Mouse (Mus musculus) G1E (cell line): ENCODE measurements around the gene Aldh3b3. TPM values are rescaled to one million over a fixed set of nuclear protein-coding genes. Genes with fewer than 3 reads are reported as not detected.

ENCODE experiments used
- ATAC-seq: 2 replicates; pipeline ENCODE4 v1.8.0; 2016; ENCODE audit warnings: mild to moderate bottlenecking; ENCODE audit not compliant: insufficient number of reproducible peaks, poor library complexity, low FRiP score, severe bottlenecking; ENCODE audit errors: extremely low read depth
- DNase-seq: peaks from one replicate; pipeline ENCODE4 v3.0.0; 2012; ENCODE audit warnings: low spot score
- H3K27me3 ChIP-seq: 2 replicates; pipeline ENCODE4 v1.6.1; 2012; ENCODE audit warnings: mild to moderate bottlenecking, low read length, inconsistent platforms; ENCODE audit not compliant: insufficient read depth
- H3K36me3 ChIP-seq: replicated peaks from 2 replicates; pipeline ENCODE3; 2012; ENCODE audit warnings: mild to moderate bottlenecking, inconsistent platforms
- H3K4me1 ChIP-seq: 2 replicates; pipeline ENCODE4 v1.6.1; 2012; ENCODE audit warnings: low read depth, low read length, inconsistent platforms, mixed read lengths; ENCODE audit not compliant: insufficient read depth
- H3K4me3 ChIP-seq: 2 replicates; pipeline ENCODE4 v1.5.1; 2012; ENCODE audit warnings: low read depth, mild to moderate bottlenecking, inconsistent platforms, low read length, moderate library complexity, mixed read lengths
- H3K9me3 ChIP-seq: replicated peaks from 2 replicates; pipeline ENCODE4 v1.6.1; 2012; ENCODE audit warnings: inconsistent platforms
- CTCF ChIP-seq: IDR thresholded peaks from 2 replicates; pipeline ENCODE4 v1.5.1; 2012; ENCODE audit warnings: low read depth, low read length, inconsistent platforms, mixed read lengths
- GATA1 ChIP-seq: IDR thresholded peaks from 2 replicates; pipeline ENCODE4 v1.6.1; 2012; ENCODE audit warnings: borderline replicate concordance, low read length, inconsistent platforms, mixed read lengths
- GATA2 ChIP-seq: IDR thresholded peaks from 2 replicates; pipeline ENCODE4 v1.6.1; 2012; ENCODE audit warnings: low read depth, low read length, inconsistent platforms, borderline replicate concordance
- POLR2AphosphoS5 ChIP-seq: IDR thresholded peaks from 2 replicates; pipeline ENCODE4 v1.6.1; 2012; ENCODE audit warnings: low read depth, low read length, inconsistent platforms; ENCODE audit not compliant: insufficient replicate concordance
- TAL1 ChIP-seq: conservative IDR thresholded peaks from 2 replicates; pipeline ENCODE4 v1.6.1; 2012; ENCODE audit warnings: low read depth, low read length, inconsistent platforms, mixed read lengths
- polyA plus RNA-seq: library from polyadenylated mRNA; stranded (reverse); fragments of >175 nt; gene quantifications from 2 replicates; pipeline ENCODE4 v1.2.3, GENCODE M21; 2012
- total RNA-seq, 2 experiments: library from RNA; stranded (forward) in 1 of 2; stranded (reverse) in 1 of 2; fragments of 200-1000 nt in 1 of 2; fragments of >200 nt in 1 of 2; fragmentation: Nextera tagmentation in 1 of 2; gene quantifications; 2 replicates each; pipeline ENCODE4 v1.2.3; 2014 to 2017

The Aldh3b3 gene
- total and polyA plus RNA-seq, 3 experiments = 0.11 TPM; not detected in 2

- DNase-seq = no peak
- H3K9me3 ChIP-seq = no peaks in the 10 kb centered on the region
- H3K36me3 ChIP-seq = no peaks in the 10 kb centered on the region
- peaks cover 40% of the 10 kb centered on the region for H3K27me3 ChIP-seq
- TF ChIP-seq GATA1 = no peak
- no peak for TF ChIP-seq GATA2
- no peak for TF ChIP-seq TAL1
- TF ChIP-seq CTCF = no peak
- no peak for TF ChIP-seq POLR2AphosphoS5
- no peak overlapping the region for H3K4me3 ChIP-seq
- ATAC-seq = no peak
- H3K4me1 ChIP-seq = peaks cover 15% of the 10 kb centered on the region
Observed at GRCm38 (mm10) chr19:3983527-3984200, 25.2 kb downstream of the Aldh3b3 start.

- DNase-seq (no peak), ATAC-seq (no peak)
- H3K9me3 ChIP-seq = no peaks in the 10 kb centered on the region
- TF ChIP-seq TAL1 = no peak
- TF ChIP-seq GATA1 = no peak
- no peak for TF ChIP-seq POLR2AphosphoS5
- no peaks in the 10 kb centered on the region for H3K36me3 ChIP-seq
- no peak overlapping the region for H3K4me3 ChIP-seq
- peaks cover 33% of the 10 kb centered on the region for H3K27me3 ChIP-seq
- H3K4me1 ChIP-seq = peaks cover 10% of the 10 kb centered on the region
Observed at GRCm38 (mm10) chr19:3985261-3985681, 26.8 kb downstream of the Aldh3b3 start.

GRCm38 (mm10) chr19:3986334-3986733 is 27.9 kb downstream of the Aldh3b3 start, which contains the start of gene Acy3:
Gene Acy3, plus strand, starts transcription at chr19:3986570.
- Histone ChIP-seq H3K9me3 (no peaks in the 10 kb centered on the region), H3K4me1 (peaks cover 10% of the 10 kb centered on the region), H3K36me3 (no peaks in the 10 kb centered on the region), H3K27me3 (peaks cover 35% of the 10 kb centered on the region), H3K4me3 (no peak within 1 kb of the TSS)
- DNase-seq (peak; percentile 68), ATAC-seq (0 out of 2 replicates have a peak, but pooled peaks have one; percentile 8)
- TF ChIP-seq TAL1 = no peak
- TF ChIP-seq POLR2AphosphoS5 = no peak
- no peak for TF ChIP-seq GATA2
- TF ChIP-seq CTCF = no peak
- TF ChIP-seq GATA1 = no peak

GRCm38 (mm10) chr19:3988066-3988465 is 29.6 kb downstream of the Aldh3b3 start:
- no peaks in the 10 kb centered on the region for H3K9me3 ChIP-seq
- peaks cover 10% of the 10 kb centered on the region for H3K4me1 ChIP-seq
- no peaks in the 10 kb centered on the region for H3K36me3 ChIP-seq
- no peak overlapping the region for H3K4me3 ChIP-seq
- DNase-seq = no peak
- TF ChIP-seq POLR2AphosphoS5 (no peak), GATA2 (no peak), GATA1 (no peak), CTCF (no peak), TAL1 (no peak)
- no peak for ATAC-seq
- peaks cover 42% of the 10 kb centered on the region for H3K27me3 ChIP-seq

GRCm38 (mm10) chr19:3988750-3989149 is 30.3 kb downstream of the Aldh3b3 start:
- Histone ChIP-seq H3K9me3 (no peaks in the 10 kb centered on the region), H3K4me1 (peaks cover 10% of the 10 kb centered on the region), H3K27me3 (peaks cover 40% of the 10 kb centered on the region), H3K36me3 (no peaks in the 10 kb centered on the region), H3K4me3 (no peak overlapping the region)
- no peak for TF ChIP-seq CTCF
- TF ChIP-seq GATA1 = no peak
- TF ChIP-seq TAL1 = no peak
- TF ChIP-seq POLR2AphosphoS5 = no peak
- no peak for TF ChIP-seq GATA2
- no peak for ATAC-seq
- DNase-seq = no peak

- Histone ChIP-seq H3K36me3 (no peaks in the 10 kb centered on the region), H3K27me3 (peaks cover 43% of the 10 kb centered on the region), H3K9me3 (no peaks in the 10 kb centered on the region), H3K4me1 (peaks cover 10% of the 10 kb centered on the region), H3K4me3 (no peak overlapping the region)
- DNase-seq = no peak
- no peak for ATAC-seq
- TF ChIP-seq GATA1 (no peak), GATA2 (no peak), CTCF (no peak), POLR2AphosphoS5 (no peak), TAL1 (no peak)
Observed at GRCm38 (mm10) chr19:3990804-3991203, 32.4 kb downstream of the Aldh3b3 start.
